Mouse (Mus musculus) kidney, embryonic 16.5 days (tissue): Measurements from ENCODE around the gene Baz2b. TPM values are rescaled to one million over a fixed set of nuclear protein-coding genes. Genes with fewer than 3 reads are reported as not detected.

ENCODE experiments used
- ATAC-seq: fragments of 200-750 bp; cut with Nextera tagmentation; 2 replicates; pipeline ENCODE4 v1.8.0; 2017; ENCODE audit warnings: moderate TSS enrichment; ENCODE audit not compliant: low FRiP score, low TSS enrichment
- H3K27ac ChIP-seq: fragments of 300-500 bp; sonication (generic); 2 replicates; pipeline ENCODE4 v1.5.1; 2014; ENCODE audit warnings: low read length
- H3K27me3 ChIP-seq: fragments of 300-500 bp; sonication (generic); 2 replicates; pipeline ENCODE4 v1.6.1; 2014; ENCODE audit warnings: low read length, control low read depth, mixed read lengths; ENCODE audit not compliant: insufficient read depth
- H3K36me3 ChIP-seq: fragments of 300-500 bp; sonication (generic); 2 replicates; pipeline ENCODE4 v1.6.1; 2014; ENCODE audit warnings: low read length, control low read depth, mixed read lengths; ENCODE audit not compliant: insufficient read depth
- H3K4me1 ChIP-seq: fragments of 300-500 bp; sonication (generic); 2 replicates; pipeline ENCODE4 v1.6.1; 2014; ENCODE audit warnings: low read length, control low read depth, mixed read lengths; ENCODE audit not compliant: insufficient read depth
- H3K4me2 ChIP-seq: fragments of 300-500 bp; sonication (generic); replicated peaks from 2 replicates; pipeline ENCODE4 v1.6.1; 2014; ENCODE audit warnings: low read depth, low read length
- H3K4me3 ChIP-seq: fragments of 300-500 bp; sonication (generic); 2 replicates; pipeline ENCODE4 v1.5.1; 2014; ENCODE audit warnings: mild to moderate bottlenecking, low read length
- H3K9ac ChIP-seq: fragments of 300-500 bp; sonication (generic); replicated peaks from 2 replicates; pipeline ENCODE4 v1.6.1; 2014; ENCODE audit warnings: low read length
- H3K9me3 ChIP-seq: fragments of 300-500 bp; sonication (generic); 2 replicates; pipeline ENCODE4 v1.6.1; 2016; ENCODE audit warnings: low read length, control low read depth
- WGBS: fragments of 180-500 bp; shearing (Covaris S2); extraction: QIAGEN DNeasy Blood & Tissue Kit; methylation state at CpG from one replicate; pipeline ENCODE4 v1.1.7; 2014; 5-methylcytosine and 5-hydroxymethylcytosine counted together
- polyA plus RNA-seq: library from polyadenylated mRNA; unstranded; fragments of >200 nt; fragmentation: Nextera tagmentation; extraction: Ambion mirVana; gene quantifications from 2 replicates; pipeline ENCODE4 v1.2.1, GENCODE M21; 2015

Gene Baz2b
- polyA plus RNA-seq: 51.1 and 57.7 TPM in 2 replicates

DNA sequence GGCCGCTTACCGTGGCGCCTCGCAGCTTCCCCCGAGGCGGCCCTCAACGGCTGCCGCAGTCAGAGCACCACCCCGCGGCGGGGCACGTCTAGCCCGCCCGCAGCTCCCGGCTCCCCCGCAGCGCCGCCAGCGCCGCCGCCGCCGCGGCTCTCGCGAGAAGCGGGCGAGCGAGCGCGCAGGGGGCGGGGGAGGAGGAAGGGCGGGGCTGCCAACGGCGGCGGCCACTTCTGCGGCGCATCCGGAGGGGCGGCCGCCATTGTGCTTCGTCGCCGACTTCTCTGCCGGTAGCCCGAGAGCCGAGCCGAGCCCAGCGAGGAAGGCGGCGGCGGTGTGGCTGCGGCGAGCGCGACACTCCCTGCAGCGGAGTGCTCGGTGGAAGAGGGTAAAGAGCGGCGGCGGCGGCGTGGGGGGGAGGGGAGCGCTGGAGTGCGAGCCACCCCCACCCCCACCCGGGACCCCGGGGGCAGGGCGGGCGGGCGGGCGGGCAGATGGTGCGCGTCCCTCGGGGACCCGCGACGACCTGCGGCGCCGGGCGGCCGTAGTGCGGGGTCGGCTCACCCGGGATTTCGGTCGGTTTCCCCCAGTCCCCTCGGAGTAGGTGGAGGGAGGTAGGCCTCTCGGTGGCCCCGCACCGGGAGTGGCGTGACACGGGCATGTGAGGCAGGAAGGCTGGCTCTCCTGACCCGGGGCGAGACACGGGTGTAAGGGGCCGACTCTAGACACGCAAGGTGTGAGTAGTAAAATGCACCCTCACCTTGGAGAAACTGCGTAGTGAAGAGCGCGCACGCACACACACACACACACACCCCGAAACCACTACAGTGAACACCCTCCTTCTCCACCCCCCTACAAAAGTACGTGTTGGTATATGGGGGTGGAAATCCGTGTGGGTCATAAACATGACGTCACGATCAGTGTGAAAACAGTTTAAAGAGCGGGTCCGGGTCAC lies at the start of gene Baz2b, which contains the start of gene March7:
Gene Baz2b (minus strand): TSS at position 137 of the 949 bp plus-strand sequence.
Gene March7 (plus strand): TSS at position 185 of the 949 bp plus-strand sequence.
- peaks cover 24% of the 10 kb centered on the region for H3K36me3 ChIP-seq
- no peaks in the 10 kb centered on the region for H3K27me3 ChIP-seq
- H3K9me3 ChIP-seq: no peaks in the 10 kb centered on the region
- H3K9ac ChIP-seq: peak within 1 kb of the TSS; percentile 99
- peaks cover 27% of the 10 kb centered on the region for H3K4me1 ChIP-seq
- peak within 1 kb of the TSS; percentile 85 for H3K27ac ChIP-seq
- peak within 1 kb of the TSS; percentile 96 for H3K4me3 ChIP-seq
- ATAC-seq: peak; percentile 94
- under 1% methylated on average over 53 of the region's 109 CpGs for WGBS
- peak within 1 kb of the TSS; percentile 77 for H3K4me2 ChIP-seq

DNA sequence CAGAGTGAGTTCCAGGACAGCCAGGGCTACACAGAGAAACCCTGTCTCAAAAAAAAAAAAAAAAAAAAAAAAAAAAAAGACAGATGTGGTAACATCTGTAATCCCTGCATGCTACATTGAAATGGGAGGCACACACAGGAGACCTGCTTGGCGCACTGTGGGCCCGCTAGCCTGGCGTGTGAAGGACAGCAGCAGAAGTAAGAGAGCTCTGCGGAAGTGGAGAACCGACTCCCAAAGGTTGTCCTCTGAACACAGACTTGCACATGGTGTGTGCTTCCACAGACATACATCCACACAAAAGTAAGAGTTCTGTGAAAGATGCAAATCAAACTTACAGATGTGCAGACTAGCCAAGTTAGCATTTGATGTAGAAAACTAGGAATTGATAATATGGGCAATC lies 49.5 kb upstream of the Baz2b start:
- Histone ChIP-seq H3K4me1 (no peaks in the 10 kb centered on the region), H3K27ac (no peak overlapping the region), H3K9me3 (0 out of 2 replicates have a peak, but pooled peaks cover 4% of the 10 kb centered on the region), H3K27me3 (no peaks in the 10 kb centered on the region), H3K4me3 (no peak overlapping the region), H3K9ac (no peak overlapping the region), H3K4me2 (no peak overlapping the region), H3K36me3 (peaks cover 16% of the 10 kb centered on the region)
- no peak for ATAC-seq
- WGBS: 96% methylated on average over 5 of the region's 5 CpGs

- 82% methylated on average over 2 of the region's 2 CpGs for WGBS
- no peak for ATAC-seq
- no peak overlapping the region for H3K4me2 ChIP-seq
- no peaks in the 10 kb centered on the region for H3K4me1 ChIP-seq
- H3K4me3 ChIP-seq: no peak overlapping the region
- H3K36me3 ChIP-seq: peaks cover 17% of the 10 kb centered on the region
- no peaks in the 10 kb centered on the region for H3K27me3 ChIP-seq
- no peak overlapping the region for H3K27ac ChIP-seq
- H3K9ac ChIP-seq: no peak overlapping the region
- H3K9me3 ChIP-seq: 0 out of 2 replicates have a peak, but pooled peaks cover 4% of the 10 kb centered on the region
These were observed 47.1 kb upstream of the Baz2b start for GRCm38 (mm10) chr2:60256751-60257150.

DNA sequence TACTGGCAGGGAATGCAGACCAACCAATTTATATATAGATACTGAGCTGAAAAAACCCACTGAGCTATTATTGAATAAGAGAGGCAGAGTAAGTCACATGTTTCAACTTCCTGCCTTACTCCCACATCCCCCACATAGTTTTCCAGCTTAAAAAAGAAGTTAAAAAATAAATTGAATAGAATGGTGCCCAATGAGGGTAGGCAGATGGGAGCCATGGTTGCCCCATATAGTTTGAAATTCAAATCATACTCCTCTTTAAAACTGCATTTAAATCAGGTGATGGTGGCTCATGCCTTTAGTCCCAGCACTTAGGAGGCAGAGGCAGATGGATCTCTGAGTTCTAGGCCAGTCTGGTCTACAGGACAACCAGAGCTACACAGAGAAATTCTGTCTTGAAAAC lies 43.9 kb upstream of the Baz2b start:
- H3K36me3 ChIP-seq: peaks cover 27% of the 10 kb centered on the region
- H3K4me1 ChIP-seq: no peaks in the 10 kb centered on the region
- ATAC-seq: no peak
- no peak overlapping the region for H3K27ac ChIP-seq
- H3K9ac ChIP-seq: no peak overlapping the region
- H3K27me3 ChIP-seq: no peaks in the 10 kb centered on the region
- H3K4me2 ChIP-seq: no peak overlapping the region
- no peak overlapping the region for H3K4me3 ChIP-seq
- no peaks in the 10 kb centered on the region for H3K9me3 ChIP-seq

- ATAC-seq: no peak
These were observed 43.1 kb upstream of the Baz2b start for GRCm38 (mm10) chr2:60252782-60253181.

GRCm38 (mm10) chr2:60234506-60234905 lies 24.9 kb upstream of the Baz2b start:
- no peak overlapping the region for H3K4me2 ChIP-seq
- no peak overlapping the region for H3K4me3 ChIP-seq
- H3K36me3 ChIP-seq: peaks cover 55% of the 10 kb centered on the region
- H3K27me3 ChIP-seq: no peaks in the 10 kb centered on the region
- H3K9ac ChIP-seq: no peak overlapping the region
- no peak for ATAC-seq
- WGBS: 85% methylated on average over 7 of the region's 7 CpGs
- H3K4me1 ChIP-seq: no peaks in the 10 kb centered on the region
- no peaks in the 10 kb centered on the region for H3K9me3 ChIP-seq
- H3K27ac ChIP-seq: no peak overlapping the region

More at GRCm38 (mm10) chr2:60252782-60253181, 43.1 kb upstream of the Baz2b start:
- no peak overlapping the region for H3K9ac ChIP-seq
- no peaks in the 10 kb centered on the region for H3K4me1 ChIP-seq
- H3K27me3 ChIP-seq: no peaks in the 10 kb centered on the region
- no peaks in the 10 kb centered on the region for H3K9me3 ChIP-seq
- no peak overlapping the region for H3K4me2 ChIP-seq
- no peak overlapping the region for H3K27ac ChIP-seq
- H3K36me3 ChIP-seq: peaks cover 27% of the 10 kb centered on the region
- no peak overlapping the region for H3K4me3 ChIP-seq
- 85% methylated on average over 4 of the region's 4 CpGs for WGBS

DNA sequence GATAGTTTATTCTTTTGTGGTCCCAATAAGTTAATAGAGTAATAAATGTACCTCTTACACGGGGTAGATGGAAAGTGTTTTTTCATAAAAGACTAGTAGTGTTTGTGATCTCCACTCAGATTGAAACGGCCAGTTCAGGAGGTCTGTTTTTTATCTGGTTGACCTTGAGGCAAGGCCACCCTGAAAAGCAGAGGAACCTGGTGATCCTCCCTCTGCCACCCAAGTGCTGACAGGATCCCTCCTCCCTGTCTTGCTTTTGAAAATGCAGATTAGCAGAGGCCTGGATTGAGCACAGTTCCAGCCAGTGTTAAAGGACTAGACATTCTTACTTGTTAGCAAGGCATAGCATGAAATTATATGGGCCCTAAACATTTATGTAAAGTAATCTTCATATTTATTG lies 23.5 kb upstream of the Baz2b start:
- no peak overlapping the region for H3K4me3 ChIP-seq
- peaks cover 47% of the 10 kb centered on the region for H3K36me3 ChIP-seq
- WGBS: 77% methylated on average over 2 of the region's 2 CpGs
- no peak overlapping the region for H3K9ac ChIP-seq
- H3K4me2 ChIP-seq: no peak overlapping the region
- no peaks in the 10 kb centered on the region for H3K9me3 ChIP-seq
- no peak overlapping the region for H3K27ac ChIP-seq
- H3K27me3 ChIP-seq: no peaks in the 10 kb centered on the region
- no peaks in the 10 kb centered on the region for H3K4me1 ChIP-seq
- no peak for ATAC-seq

GRCm38 (mm10) chr2:60230361-60230760 lies 20.7 kb upstream of the Baz2b start:
- H3K36me3 ChIP-seq: peaks cover 34% of the 10 kb centered on the region
- H3K9ac ChIP-seq: no peak overlapping the region
- no peaks in the 10 kb centered on the region for H3K4me1 ChIP-seq
- no peaks in the 10 kb centered on the region; the same call in 1 of the 2 replicates for H3K9me3 ChIP-seq
- no peak overlapping the region for H3K27ac ChIP-seq
- 94% methylated on average over 2 of the region's 2 CpGs for WGBS
- ATAC-seq: no peak
- no peak overlapping the region for H3K4me2 ChIP-seq
- no peak overlapping the region for H3K4me3 ChIP-seq
- H3K27me3 ChIP-seq: no peaks in the 10 kb centered on the region

DNA sequence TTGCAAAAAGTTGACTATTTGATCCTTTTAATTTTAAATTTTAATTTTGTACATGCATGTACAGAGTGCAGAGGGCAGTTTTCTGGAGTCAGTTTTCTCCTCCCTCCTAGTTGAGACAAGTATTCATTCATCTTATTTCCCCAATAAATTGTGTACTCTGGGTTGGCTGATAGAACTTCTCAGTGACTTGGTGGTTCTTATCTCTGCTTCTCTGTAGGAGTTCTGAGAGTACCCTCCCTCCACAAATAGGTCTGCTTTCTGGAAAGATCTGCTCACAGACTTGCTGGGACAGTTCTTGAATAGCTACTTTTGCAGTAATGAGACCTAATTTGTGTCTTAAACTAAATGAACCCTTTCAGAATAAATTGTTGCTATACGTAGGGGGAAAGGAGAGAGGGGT lies 18.8 kb upstream of the Baz2b start:
- Histone ChIP-seq H3K27ac (no peak overlapping the region), H3K4me3 (no peak overlapping the region), H3K36me3 (peaks cover 22% of the 10 kb centered on the region), H3K9me3 (no peaks in the 10 kb centered on the region; the same call in 1 of the 2 replicates), H3K27me3 (no peaks in the 10 kb centered on the region), H3K9ac (no peak overlapping the region), H3K4me1 (no peaks in the 10 kb centered on the region), H3K4me2 (no peak overlapping the region)
- WGBS: 81% methylated on average over 1 of the region's 1 CpGs
- no peak for ATAC-seq

DNA sequence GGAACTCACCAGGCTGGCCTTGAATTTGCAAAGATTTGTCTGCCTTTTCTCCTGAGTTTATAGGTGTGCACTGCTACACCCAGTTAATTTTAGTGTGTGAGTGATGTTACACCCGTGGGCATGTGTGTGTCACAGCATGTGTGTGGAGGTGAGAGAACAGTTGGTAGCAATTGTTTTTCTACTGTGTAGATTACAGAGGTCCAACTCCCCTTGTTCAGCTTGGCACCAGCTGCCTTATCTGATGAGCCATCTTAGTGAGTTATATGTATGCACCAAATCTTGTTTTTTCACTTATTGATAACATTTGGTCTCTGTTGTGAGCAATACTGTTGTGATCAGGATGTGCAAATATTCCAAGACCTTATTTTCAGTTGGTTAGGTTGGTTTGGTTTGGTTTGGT lies 13.8 kb upstream of the Baz2b start:
- 52% methylated on average over 1 of the region's 1 CpGs for WGBS
- Histone ChIP-seq H3K4me3 (no peak overlapping the region), H3K27ac (no peak overlapping the region), H3K9me3 (no peaks in the 10 kb centered on the region; the same call in 1 of the 2 replicates), H3K9ac (no peak overlapping the region), H3K4me2 (no peak overlapping the region), H3K36me3 (no peaks in the 10 kb centered on the region; the same call in 1 of the 2 replicates), H3K4me1 (peaks cover 6% of the 10 kb centered on the region; the same call in 1 of the 2 replicates), H3K27me3 (no peaks in the 10 kb centered on the region)
- ATAC-seq: no peak
